Mouse (Mus musculus): ENCODE measurements around the gene Bex1. TPM values are rescaled to one million over a fixed set of nuclear protein-coding genes. Genes with fewer than 3 reads are reported as not detected.

The Bex1 gene
- polyA plus RNA-seq, 1 experiment from 2014 or later = 153 TPM

DNA sequence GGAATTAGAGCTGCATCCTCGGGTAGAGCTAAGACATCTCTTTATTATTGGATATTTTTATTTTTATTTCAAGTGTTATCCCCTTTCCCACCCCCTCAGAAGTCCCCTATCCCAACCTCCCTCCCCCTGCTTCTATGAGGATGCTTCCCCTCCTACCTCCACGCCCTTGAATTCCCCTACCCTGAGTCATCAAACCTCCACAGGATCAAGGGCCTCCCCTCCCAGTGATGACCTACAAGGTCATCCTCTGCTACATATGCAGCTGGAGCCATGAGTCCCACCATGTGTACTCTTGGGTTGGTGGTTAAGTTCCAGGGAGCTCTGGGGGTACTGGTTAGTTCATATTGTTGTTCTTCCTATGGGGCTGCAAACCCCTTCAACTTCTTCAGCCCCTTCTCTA is 1.9 kb downstream of the Bex1 start:
- H3K4me1 ChIP-seq = no peaks in the 10 kb centered on the region
- no peak overlapping the region for H3K9ac ChIP-seq
- H3K9me3 ChIP-seq (replicated peaks) = no peaks in the 10 kb centered on the region
- peaks cover 10% of the 10 kb centered on the region for H3K27me3 ChIP-seq (replicated peaks)
- H3K4me3 ChIP-seq = no peak overlapping the region
- no peak overlapping the region for H3K4me2 ChIP-seq
- 65% methylated on average over 2 of the region's 2 CpGs for WGBS (ENCODE audit: insufficient replicate concordance)
- no peak for ATAC-seq
- no peak overlapping the region for H3K27ac ChIP-seq
- no peaks in the 10 kb centered on the region for H3K36me3 ChIP-seq

DNA sequence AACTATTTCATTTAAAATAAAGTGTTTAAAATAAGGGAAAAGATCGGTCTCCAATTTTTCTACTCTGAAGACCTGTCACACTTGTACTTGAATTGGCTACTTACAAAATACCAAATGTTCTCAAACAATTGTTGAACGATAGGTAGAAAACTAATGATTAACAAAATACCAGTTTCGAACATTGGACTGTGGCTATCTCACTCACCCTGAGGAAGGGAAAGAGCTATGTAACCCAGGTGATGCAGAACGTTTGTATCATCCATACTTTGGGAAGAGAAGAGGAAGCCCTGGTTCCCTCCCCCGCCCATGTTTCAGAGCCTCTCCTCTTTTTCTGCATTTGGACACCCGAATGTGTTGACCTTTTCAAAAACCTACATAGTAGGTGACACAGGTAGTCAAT is 10.9 kb downstream of the Bex1 start:
- H3K27me3 ChIP-seq (replicated peaks) = peaks cover 17% of the 10 kb centered on the region
- no peak overlapping the region for H3K27ac ChIP-seq
- H3K4me2 ChIP-seq = no peak overlapping the region
- no peaks in the 10 kb centered on the region for H3K36me3 ChIP-seq
- no peak overlapping the region for H3K4me3 ChIP-seq
- H3K9ac ChIP-seq = no peak overlapping the region
- ATAC-seq = no peak
- 59% methylated on average over 6 of the region's 6 CpGs for WGBS (ENCODE audit: insufficient replicate concordance)
- no peaks in the 10 kb centered on the region for H3K4me1 ChIP-seq
- no peaks in the 10 kb centered on the region for H3K9me3 ChIP-seq (replicated peaks)

DNA sequence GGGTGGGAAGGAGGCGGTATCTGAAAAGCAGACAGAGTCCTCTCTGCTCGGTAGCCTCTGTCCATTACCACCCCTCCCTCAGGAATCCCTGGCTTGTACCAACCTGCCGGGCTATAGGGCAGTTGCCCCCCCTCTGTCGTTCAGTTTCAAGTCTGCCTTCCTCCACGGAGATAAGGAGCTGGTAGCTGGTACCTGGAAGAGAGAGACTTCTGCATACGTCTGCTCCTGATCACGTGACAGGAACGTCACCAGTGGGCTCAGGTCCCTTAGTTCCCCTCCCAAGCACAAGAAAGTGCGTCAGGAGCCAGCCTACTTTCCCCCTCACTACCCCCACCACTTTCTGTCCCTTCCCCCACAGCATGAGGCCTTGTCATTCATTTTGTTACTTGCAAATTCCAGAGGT is 11.6 kb downstream of the Bex1 start, which contains the start of gene Tceal5:
Tceal5 (minus strand) TSS at position 213 of the 403 bp plus-strand sequence.
- H3K4me2 ChIP-seq = peak within 1 kb of the TSS; percentile 47
- H3K9me3 ChIP-seq (replicated peaks) = no peaks in the 10 kb centered on the region
- no peak within 1 kb of the TSS for H3K27ac ChIP-seq
- peaks cover 17% of the 10 kb centered on the region for H3K27me3 ChIP-seq (replicated peaks)
- peak within 1 kb of the TSS; percentile 32 for H3K4me3 ChIP-seq
- H3K9ac ChIP-seq = no peak within 1 kb of the TSS
- H3K4me1 ChIP-seq = no peaks in the 10 kb centered on the region
- ATAC-seq = no peak; the same call in 1 of the 2 replicates
- 14% methylated on average over 8 of the region's 9 CpGs for WGBS (ENCODE audit: insufficient replicate concordance)
- H3K36me3 ChIP-seq = no peaks in the 10 kb centered on the region

DNA sequence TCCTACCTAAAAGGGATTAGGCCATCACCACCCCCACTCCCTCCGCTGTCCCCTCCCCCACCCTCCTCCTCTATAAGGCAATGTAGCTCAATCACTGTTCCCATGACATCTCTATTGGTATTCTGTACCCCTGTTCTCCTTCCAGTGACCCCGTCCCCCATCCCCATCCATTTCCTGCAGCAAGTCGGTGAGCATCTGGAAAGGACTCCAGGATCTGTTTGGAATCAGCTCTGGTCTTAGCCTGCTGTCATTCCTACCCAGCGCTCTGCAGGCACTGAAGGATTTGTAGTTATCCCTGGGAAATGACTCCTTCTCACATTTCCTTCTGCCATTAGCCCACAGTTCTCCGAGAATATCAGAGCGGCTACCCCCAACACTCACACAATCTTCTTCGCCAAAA is 12.1 kb downstream of the Bex1 start:
- H3K4me3 ChIP-seq = peak overlapping the region; percentile 32
- H3K4me2 ChIP-seq = peak overlapping the region; percentile 47
- WGBS (ENCODE audit: insufficient replicate concordance) = 20% methylated on average over 7 of the region's 7 CpGs
- peaks cover 17% of the 10 kb centered on the region for H3K27me3 ChIP-seq (replicated peaks)
- H3K27ac ChIP-seq = no peak overlapping the region
- no peaks in the 10 kb centered on the region for H3K4me1 ChIP-seq
- H3K9ac ChIP-seq = no peak overlapping the region
- no peaks in the 10 kb centered on the region for H3K36me3 ChIP-seq
- no peak for ATAC-seq
- no peaks in the 10 kb centered on the region for H3K9me3 ChIP-seq (replicated peaks)

DNA sequence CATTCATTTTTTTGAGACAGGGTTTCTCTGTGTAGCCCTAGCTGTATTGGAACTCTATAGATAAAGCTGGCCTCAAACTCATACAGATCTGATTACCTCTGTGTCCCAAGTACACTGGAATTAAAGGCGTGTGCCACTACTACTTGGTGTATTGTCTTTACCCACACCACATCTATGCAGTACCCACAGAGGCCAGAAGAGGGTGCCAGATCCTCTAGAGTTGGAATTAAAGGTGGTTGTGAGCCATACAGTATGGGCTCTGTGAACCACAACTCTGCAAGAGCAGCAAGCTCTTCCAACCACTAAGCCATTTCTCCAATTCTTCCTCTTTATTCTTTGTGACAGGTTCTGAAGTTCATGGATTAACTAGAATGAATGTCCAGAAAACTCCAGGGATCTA is 18.4 kb downstream of the Bex1 start:
- 47% methylated on average over 1 of the region's 1 CpGs for WGBS (ENCODE audit: insufficient replicate concordance)
- Histone ChIP-seq H3K4me1 (no peaks in the 10 kb centered on the region), H3K9me3 (replicated peaks) (no peaks in the 10 kb centered on the region), H3K36me3 (no peaks in the 10 kb centered on the region), H3K9ac (no peak overlapping the region), H3K27ac (no peak overlapping the region), H3K4me2 (no peak overlapping the region), H3K4me3 (no peak overlapping the region), H3K27me3 (replicated peaks) (peaks cover 5% of the 10 kb centered on the region; the same call in 1 of the 2 replicates)
- ATAC-seq = no peak

DNA sequence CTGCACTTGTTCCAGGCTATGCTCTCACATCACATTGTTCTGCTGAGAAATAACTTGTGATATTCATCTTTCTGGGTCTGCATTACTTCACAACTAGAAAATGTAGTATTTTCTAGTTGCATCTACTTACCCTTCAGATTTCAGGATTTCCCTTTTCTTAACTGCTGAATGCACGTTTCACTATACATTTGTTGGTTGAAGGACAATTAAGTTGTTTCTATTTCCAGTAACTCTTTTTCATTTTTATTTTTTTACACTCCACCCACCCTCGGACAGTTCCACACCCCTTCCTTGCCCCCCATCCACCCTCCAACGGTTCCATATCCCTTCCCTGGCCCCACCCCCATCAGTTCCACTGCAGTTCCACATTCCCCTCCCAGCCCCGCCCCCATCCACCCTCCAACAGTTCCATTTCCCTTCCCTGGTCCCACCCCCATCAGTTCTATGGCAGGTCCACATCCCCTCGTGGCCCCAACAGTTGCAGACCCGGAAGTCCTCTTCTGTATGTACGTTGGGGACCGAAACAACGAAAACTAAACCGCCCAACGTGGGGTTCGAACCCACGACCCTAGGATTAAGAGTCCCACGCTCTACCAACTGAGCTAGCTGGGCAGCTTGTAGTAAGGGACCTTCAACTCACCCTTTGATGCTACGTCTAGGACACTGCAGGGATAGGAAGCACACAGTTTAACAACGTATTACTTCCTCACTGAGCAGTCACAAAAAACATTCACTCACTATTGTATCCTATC is 19.9 kb downstream of the Bex1 start:
- no peak overlapping the region for H3K4me2 ChIP-seq
- no peak overlapping the region for H3K9ac ChIP-seq
- no peaks in the 10 kb centered on the region for H3K4me1 ChIP-seq
- 59% methylated on average over 16 of the region's 16 CpGs for WGBS (ENCODE audit: insufficient replicate concordance)
- no peaks in the 10 kb centered on the region for H3K27me3 ChIP-seq (replicated peaks)
- no peak overlapping the region for H3K27ac ChIP-seq
- no peak for ATAC-seq
- no peaks in the 10 kb centered on the region for H3K9me3 ChIP-seq (replicated peaks)
- no peaks in the 10 kb centered on the region for H3K36me3 ChIP-seq
- H3K4me3 ChIP-seq = no peak overlapping the region

DNA sequence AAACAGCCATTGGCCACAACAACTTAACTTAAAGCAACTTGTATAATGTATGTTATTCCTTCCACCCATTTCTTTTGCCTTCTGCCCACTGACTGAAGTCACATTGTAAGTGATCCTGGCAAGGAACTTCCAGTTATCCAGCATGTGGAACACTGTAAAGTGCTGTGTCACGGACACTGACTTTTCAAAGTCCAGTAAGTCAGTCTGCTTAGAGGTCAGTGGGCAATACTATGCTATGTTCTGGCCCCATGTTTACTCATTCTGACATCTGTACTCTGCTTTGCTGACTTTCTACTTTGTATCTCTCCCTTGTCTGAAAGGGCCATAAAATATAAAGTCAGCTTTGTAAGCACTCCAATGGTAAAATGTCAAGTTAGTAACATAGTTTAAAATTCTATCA is 32.2 kb downstream of the Bex1 start:
- Histone ChIP-seq H3K4me3 (no peak overlapping the region), H3K9ac (no peak overlapping the region), H3K36me3 (no peaks in the 10 kb centered on the region), H3K27me3 (replicated peaks) (0 out of 2 replicates have a peak, but pooled peaks cover 3% of the 10 kb centered on the region), H3K4me1 (no peaks in the 10 kb centered on the region), H3K4me2 (no peak overlapping the region), H3K9me3 (replicated peaks) (no peaks in the 10 kb centered on the region), H3K27ac (no peak overlapping the region)
- WGBS (ENCODE audit: insufficient replicate concordance) = 75% methylated on average over 1 of the region's 1 CpGs
- no peak for ATAC-seq

DNA sequence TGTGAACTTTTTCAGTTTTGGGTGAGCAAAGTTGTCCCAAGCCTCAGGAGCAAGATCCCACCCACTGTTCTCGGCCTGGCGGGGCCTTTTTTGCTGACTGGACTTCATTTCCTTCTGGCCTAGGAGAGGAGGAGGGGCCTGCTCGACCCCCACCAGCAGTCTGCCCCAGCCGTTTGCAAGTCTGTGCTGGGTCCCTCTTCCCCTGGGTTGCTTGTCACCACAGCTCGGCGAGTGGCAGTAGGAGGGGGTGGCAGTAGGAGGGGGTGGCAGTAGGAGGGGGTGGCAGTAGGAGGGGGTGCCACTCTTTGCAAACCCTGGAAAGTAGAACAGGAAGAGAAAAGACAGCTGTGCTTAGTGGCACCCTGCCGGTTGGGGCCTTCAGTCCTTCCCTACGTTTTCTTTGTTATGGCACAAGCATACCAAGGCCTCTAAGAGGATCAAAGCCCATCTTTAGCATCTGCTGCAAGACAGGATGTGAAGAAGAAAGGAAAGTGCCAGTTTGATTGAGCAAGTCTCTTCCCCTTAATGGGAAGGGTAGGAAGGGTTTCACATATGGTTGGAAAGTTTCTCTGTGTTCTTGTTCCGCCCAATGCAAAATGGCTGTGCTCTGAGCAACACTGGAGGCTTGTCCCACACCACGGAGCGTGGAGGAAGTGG is 34.3 kb downstream of the Bex1 start:
- Histone ChIP-seq H3K9ac (no peak overlapping the region), H3K4me3 (no peak overlapping the region), H3K36me3 (no peaks in the 10 kb centered on the region), H3K9me3 (replicated peaks) (no peaks in the 10 kb centered on the region), H3K27me3 (replicated peaks) (0 out of 2 replicates have a peak, but pooled peaks cover 3% of the 10 kb centered on the region), H3K4me2 (no peak overlapping the region), H3K27ac (no peak overlapping the region), H3K4me1 (no peaks in the 10 kb centered on the region)
- peak; percentile 30; the same call in 1 of the 2 replicates for ATAC-seq
- 35% methylated on average over 9 of the region's 11 CpGs for WGBS (ENCODE audit: insufficient replicate concordance)

DNA sequence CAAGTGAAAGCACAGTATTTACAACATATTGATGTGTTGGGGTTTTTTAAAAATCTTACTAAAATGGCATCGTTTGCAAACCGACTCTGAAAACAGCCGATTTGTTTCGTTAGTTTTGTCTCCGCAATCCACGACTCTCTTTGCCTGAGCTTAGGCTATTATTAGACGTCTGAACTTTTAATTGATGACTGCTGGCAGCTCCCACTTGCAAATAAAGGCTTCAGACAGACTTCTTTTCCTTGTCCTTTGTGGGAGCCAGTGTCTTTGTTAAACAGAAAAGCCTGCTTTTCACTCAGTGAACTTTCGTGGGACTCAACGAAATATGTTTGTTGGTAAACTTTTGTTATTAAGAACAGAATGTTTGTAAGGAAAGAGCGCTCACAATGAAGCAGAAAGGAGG is 42.5 kb downstream of the Bex1 start:
- no peak for ATAC-seq
- Histone ChIP-seq H3K9ac (peak overlapping the region; percentile 45; the same call in 1 of the 2 replicates), H3K4me2 (peak overlapping the region; percentile 71), H3K4me1 (0 out of 2 replicates have a peak, but pooled peaks cover 3% of the 10 kb centered on the region), H3K27ac (0 out of 2 replicates have a peak overlapping the region, but pooled peaks have one; percentile 26), H3K4me3 (peak overlapping the region; percentile 69; the same call in 1 of the 2 replicates), H3K36me3 (peaks cover 7% of the 10 kb centered on the region), H3K27me3 (replicated peaks) (no peaks in the 10 kb centered on the region), H3K9me3 (replicated peaks) (no peaks in the 10 kb centered on the region)
- 27% methylated on average over 10 of the region's 10 CpGs for WGBS (ENCODE audit: insufficient replicate concordance)

DNA sequence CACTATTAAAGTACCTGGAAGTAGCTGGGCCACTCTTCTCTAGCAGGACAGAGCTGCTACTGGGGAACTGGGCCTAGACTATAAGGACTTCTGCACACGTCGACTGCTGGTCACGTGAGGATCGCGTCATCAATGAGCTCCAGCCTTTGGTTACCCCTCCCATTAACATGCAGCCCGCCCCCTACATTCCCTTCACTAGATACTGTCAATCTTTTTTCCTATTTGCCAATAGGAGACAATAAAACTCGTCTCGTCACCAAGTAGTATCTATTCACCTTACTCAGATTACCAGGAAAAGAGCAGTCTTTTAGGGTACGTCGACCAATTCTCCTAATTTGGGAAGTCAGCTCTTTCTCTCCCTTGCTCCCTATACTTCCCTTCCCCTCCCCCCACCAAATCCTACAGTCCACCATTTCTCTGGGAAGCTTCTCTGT is 43.2 kb downstream of the Bex1 start, which contains the start of gene Tceal8:
Tceal8 (minus strand) TSS at position 225 of the 434 bp plus-strand sequence.
- Histone ChIP-seq H3K27me3 (replicated peaks) (no peaks in the 10 kb centered on the region), H3K9ac (peak within 1 kb of the TSS; percentile 77), H3K36me3 (peaks cover 7% of the 10 kb centered on the region), H3K27ac (peak within 1 kb of the TSS; percentile 85), H3K9me3 (replicated peaks) (no peaks in the 10 kb centered on the region), H3K4me2 (peak within 1 kb of the TSS; percentile 71), H3K4me1 (0 out of 2 replicates have a peak, but pooled peaks cover 3% of the 10 kb centered on the region), H3K4me3 (peak within 1 kb of the TSS; percentile 69)
- ATAC-seq = peak; percentile 92
- WGBS (ENCODE audit: insufficient replicate concordance) = 14% methylated on average over 10 of the region's 10 CpGs

DNA sequence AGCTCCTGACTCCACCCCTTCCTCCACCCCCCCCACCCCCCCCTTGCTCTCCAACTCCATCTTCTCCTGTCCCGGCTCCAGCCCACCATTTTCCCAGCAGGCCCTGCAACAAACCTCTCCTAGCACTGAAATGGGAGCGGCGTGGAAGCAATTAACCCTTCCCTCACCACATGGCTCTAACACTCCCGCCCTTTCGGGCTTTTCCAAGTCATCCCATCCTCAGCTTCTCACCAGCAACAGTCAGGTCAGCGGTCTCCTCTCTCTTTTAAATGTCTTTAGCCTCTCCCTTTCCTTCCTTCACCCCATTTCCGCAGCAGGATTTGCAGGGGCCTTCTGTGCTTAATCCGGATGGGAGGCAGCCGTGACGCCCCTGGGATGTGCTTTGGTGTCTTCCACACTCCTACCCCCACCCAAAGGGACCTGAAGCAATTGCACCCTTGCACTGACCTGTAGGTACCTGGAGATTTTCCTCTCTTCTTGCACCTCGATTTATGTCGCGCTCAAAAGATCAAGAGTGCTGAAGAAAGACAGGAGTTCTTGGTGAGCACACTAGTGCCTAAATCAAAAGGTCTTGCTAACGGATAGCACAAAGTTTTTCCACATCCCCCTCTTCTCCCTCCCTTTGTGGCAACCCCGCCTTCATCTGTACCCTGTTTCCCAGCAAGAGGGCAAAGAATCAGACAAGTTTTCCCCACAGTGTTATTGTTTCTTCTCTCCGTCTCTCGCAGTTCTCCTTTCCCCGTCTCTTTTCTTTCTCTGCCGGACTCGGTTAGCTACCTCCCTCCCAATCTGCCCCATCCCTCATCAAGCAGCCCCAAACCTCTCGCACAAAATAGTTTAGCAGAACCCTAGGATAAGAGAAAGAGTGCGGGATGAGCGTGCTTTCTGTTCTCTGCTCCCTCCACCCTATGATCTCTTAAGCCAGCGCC is 43.9 kb downstream of the Bex1 start:
- peak overlapping the region; percentile 85 for H3K27ac ChIP-seq
- no peaks in the 10 kb centered on the region for H3K27me3 ChIP-seq (replicated peaks)
- peak overlapping the region; percentile 71 for H3K4me2 ChIP-seq
- H3K9me3 ChIP-seq (replicated peaks) = no peaks in the 10 kb centered on the region
- 11% methylated on average over 23 of the region's 24 CpGs for WGBS (ENCODE audit: insufficient replicate concordance)
- H3K36me3 ChIP-seq = peaks cover 7% of the 10 kb centered on the region
- peak; percentile 69 for ATAC-seq
- peak overlapping the region; percentile 69 for H3K4me3 ChIP-seq
- peak overlapping the region; percentile 77 for H3K9ac ChIP-seq
- H3K4me1 ChIP-seq = 0 out of 2 replicates have a peak, but pooled peaks cover 3% of the 10 kb centered on the region

All from liver, embryonic 12.5 days (tissue).